Mouse (Mus musculus) C2C12 (cell line): ENCODE results near the gene Usp43.

Experiments used
- CEBPB ChIP-seq: IDR thresholded peaks from one replicate; pipeline ENCODE4 v1.6.1; 2011; ENCODE audit warnings: low read depth, mild to moderate bottlenecking, control low read depth, moderate library complexity
- CTCF ChIP-seq: IDR thresholded peaks from one replicate; pipeline ENCODE4 v1.5.1; 2011; ENCODE audit not compliant: control insufficient read depth, insufficient read depth, insufficient read length
- FOSL1 ChIP-seq: IDR thresholded peaks from one replicate; pipeline ENCODE4 v1.8.0; 2011; ENCODE audit warnings: mild to moderate bottlenecking, low read length; ENCODE audit not compliant: poor library complexity, insufficient read depth, severe bottlenecking
- MAX ChIP-seq: IDR thresholded peaks from one replicate; pipeline ENCODE4 v1.6.1; 2011; ENCODE audit warnings: mild to moderate bottlenecking, control low read depth
- MYOD1 ChIP-seq: IDR thresholded peaks from one replicate; pipeline ENCODE4 v1.6.1; 2011; ENCODE audit warnings: low read depth; ENCODE audit not compliant: control insufficient read depth, insufficient read length
- MYOG ChIP-seq: IDR thresholded peaks from one replicate; pipeline ENCODE4 v1.6.1; 2011; ENCODE audit not compliant: control insufficient read depth, insufficient read length; ENCODE audit errors: extremely low read depth
- USF1 ChIP-seq: IDR thresholded peaks from one replicate; pipeline ENCODE4 v1.6.1; 2011; ENCODE audit warnings: low read depth, mild to moderate bottlenecking, control low read depth, moderate library complexity

GRCm38 (mm10) chr11:67964110-67964509 lies 42.2 kb upstream of the Usp43 start:
- TF ChIP-seq CTCF (no peak), CEBPB (no peak), MAX (no peak), MYOD1 (no peak), FOSL1 (no peak), USF1 (no peak), MYOG (no peak)
